Mouse (Mus musculus): ENCODE data around the gene Fam178b. TPM values are rescaled to one million over a fixed set of nuclear protein-coding genes. Genes with fewer than 3 reads are reported as not detected.

Fam178b gene
- polyA plus RNA-seq, 1 experiment, result 410 TPM

GRCm38 (mm10) chr1:36598411-36598810 lies 84.6 kb downstream of the Fam178b start:
- Histone ChIP-seq H3K36me3 (ENCODE audit: control insufficient read depth, insufficient read depth, low read length) (peaks cover 2% of the 10 kb centered on the region), H3K27me3 (ENCODE audit: control insufficient read depth, insufficient read depth, low read length) (no peaks in the 10 kb centered on the region), H3K27ac (ENCODE audit: control insufficient read depth, insufficient read depth, low read depth, low read length) (no peak overlapping the region), H3K4me3 (ENCODE audit: control insufficient read depth, low read depth, low read length) (no peak overlapping the region), H3K4me1 (ENCODE audit: control insufficient read depth, insufficient read depth, low read length) (no peaks in the 10 kb centered on the region)
- no peak for TF ChIP-seq CTCF (IDR thresholded peaks at IDR 0.05; ENCODE audit: control insufficient read depth, insufficient read depth, insufficient replicate concordance, low read depth, low read length)
- TF ChIP-seq POLR2A (IDR thresholded peaks at IDR 0.05; ENCODE audit: control insufficient read depth, low read depth, low read length), result no peak

GRCm38 (mm10) chr1:36596114-36596513 lies 86.9 kb downstream of the Fam178b start:
- H3K27me3 ChIP-seq (ENCODE audit: control insufficient read depth, insufficient read depth, low read length), result no peaks in the 10 kb centered on the region
- no peaks in the 10 kb centered on the region for H3K4me1 ChIP-seq (ENCODE audit: control insufficient read depth, insufficient read depth, low read length)
- TF ChIP-seq CTCF (IDR thresholded peaks at IDR 0.05; ENCODE audit: control insufficient read depth, insufficient read depth, insufficient replicate concordance, low read depth, low read length) (no peak), POLR2A (IDR thresholded peaks at IDR 0.05; ENCODE audit: control insufficient read depth, low read depth, low read length) (no peak)
- H3K4me3 ChIP-seq (ENCODE audit: control insufficient read depth, low read depth, low read length), result no peak overlapping the region
- peaks cover 2% of the 10 kb centered on the region; the same call in 1 of the 2 replicates for H3K36me3 ChIP-seq (ENCODE audit: control insufficient read depth, insufficient read depth, low read length)
- H3K27ac ChIP-seq (ENCODE audit: control insufficient read depth, insufficient read depth, low read depth, low read length), result no peak overlapping the region

- Histone ChIP-seq H3K4me1 (ENCODE audit: control insufficient read depth, insufficient read depth, low read length) (no peaks in the 10 kb centered on the region), H3K36me3 (ENCODE audit: control insufficient read depth, insufficient read depth, low read length) (peaks cover 2% of the 10 kb centered on the region; the same call in 1 of the 2 replicates), H3K27me3 (ENCODE audit: control insufficient read depth, insufficient read depth, low read length) (no peaks in the 10 kb centered on the region), H3K4me3 (ENCODE audit: control insufficient read depth, low read depth, low read length) (peak overlapping the region; percentile 12), H3K27ac (ENCODE audit: control insufficient read depth, insufficient read depth, low read depth, low read length) (peak overlapping the region; percentile 59)
- TF ChIP-seq CTCF (IDR thresholded peaks at IDR 0.05; ENCODE audit: control insufficient read depth, insufficient read depth, insufficient replicate concordance, low read depth, low read length), result no peak
- TF ChIP-seq POLR2A (IDR thresholded peaks at IDR 0.05; ENCODE audit: control insufficient read depth, low read depth, low read length), result no peak
These were observed 87.6 kb downstream of the Fam178b start for GRCm38 (mm10) chr1:36595167-36595931.

- H3K4me3 ChIP-seq (ENCODE audit: control insufficient read depth, low read depth, low read length), result peak overlapping the region; percentile 57
- H3K27me3 ChIP-seq (ENCODE audit: control insufficient read depth, insufficient read depth, low read length), result no peaks in the 10 kb centered on the region
- no peaks in the 10 kb centered on the region for H3K36me3 ChIP-seq (ENCODE audit: control insufficient read depth, insufficient read depth, low read length)
- H3K27ac ChIP-seq (ENCODE audit: control insufficient read depth, insufficient read depth, low read depth, low read length), result peak overlapping the region; percentile 52
- no peaks in the 10 kb centered on the region for H3K4me1 ChIP-seq (ENCODE audit: control insufficient read depth, insufficient read depth, low read length)
- TF ChIP-seq CTCF (IDR thresholded peaks at IDR 0.05; ENCODE audit: control insufficient read depth, insufficient read depth, insufficient replicate concordance, low read depth, low read length) (no peak), POLR2A (IDR thresholded peaks at IDR 0.05; ENCODE audit: control insufficient read depth, low read depth, low read length) (no peak)
These were observed 89.9 kb downstream of the Fam178b start for GRCm38 (mm10) chr1:36593099-36593498.

- no peaks in the 10 kb centered on the region for H3K27me3 ChIP-seq (ENCODE audit: control insufficient read depth, insufficient read depth, low read length)
- H3K36me3 ChIP-seq (ENCODE audit: control insufficient read depth, insufficient read depth, low read length), result no peaks in the 10 kb centered on the region
- H3K27ac ChIP-seq (ENCODE audit: control insufficient read depth, insufficient read depth, low read depth, low read length), result no peak overlapping the region
- TF ChIP-seq CTCF (IDR thresholded peaks at IDR 0.05; ENCODE audit: control insufficient read depth, insufficient read depth, insufficient replicate concordance, low read depth, low read length) (no peak), POLR2A (IDR thresholded peaks at IDR 0.05; ENCODE audit: control insufficient read depth, low read depth, low read length) (no peak)
- peak overlapping the region; percentile 40 for H3K4me3 ChIP-seq (ENCODE audit: control insufficient read depth, low read depth, low read length)
- no peaks in the 10 kb centered on the region for H3K4me1 ChIP-seq (ENCODE audit: control insufficient read depth, insufficient read depth, low read length)
These were observed 91.6 kb downstream of the Fam178b start for GRCm38 (mm10) chr1:36591408-36591807.

GRCm38 (mm10) chr1:36590664-36591063 lies 92.3 kb downstream of the Fam178b start:
- Histone ChIP-seq H3K27me3 (ENCODE audit: control insufficient read depth, insufficient read depth, low read length) (no peaks in the 10 kb centered on the region), H3K4me1 (ENCODE audit: control insufficient read depth, insufficient read depth, low read length) (no peaks in the 10 kb centered on the region), H3K36me3 (ENCODE audit: control insufficient read depth, insufficient read depth, low read length) (no peaks in the 10 kb centered on the region), H3K27ac (ENCODE audit: control insufficient read depth, insufficient read depth, low read depth, low read length) (no peak overlapping the region; the same call in 1 of the 2 replicates), H3K4me3 (ENCODE audit: control insufficient read depth, low read depth, low read length) (peak overlapping the region; percentile 40)
- TF ChIP-seq POLR2A (IDR thresholded peaks at IDR 0.05; ENCODE audit: control insufficient read depth, low read depth, low read length) (no peak), CTCF (IDR thresholded peaks at IDR 0.05; ENCODE audit: control insufficient read depth, insufficient read depth, insufficient replicate concordance, low read depth, low read length) (no peak)

- no peaks in the 10 kb centered on the region for H3K4me1 ChIP-seq (ENCODE audit: control insufficient read depth, insufficient read depth, low read length)
- H3K27me3 ChIP-seq (ENCODE audit: control insufficient read depth, insufficient read depth, low read length), result no peaks in the 10 kb centered on the region
- TF ChIP-seq POLR2A (IDR thresholded peaks at IDR 0.05; ENCODE audit: control insufficient read depth, low read depth, low read length) (no peak), CTCF (IDR thresholded peaks at IDR 0.05; ENCODE audit: control insufficient read depth, insufficient read depth, insufficient replicate concordance, low read depth, low read length) (no peak)
- H3K27ac ChIP-seq (ENCODE audit: control insufficient read depth, insufficient read depth, low read depth, low read length), result peak overlapping the region; percentile 48
- peak overlapping the region; percentile 40 for H3K4me3 ChIP-seq (ENCODE audit: control insufficient read depth, low read depth, low read length)
- H3K36me3 ChIP-seq (ENCODE audit: control insufficient read depth, insufficient read depth, low read length), result no peaks in the 10 kb centered on the region
These were observed 93.5 kb downstream of the Fam178b start for GRCm38 (mm10) chr1:36589486-36589885.
